Mouse (Mus musculus) myocyte (in vitro differentiated cells): Measurements from ENCODE around the gene Cib4.

Source experiments
- CEBPB ChIP-seq: IDR thresholded peaks from 2 replicates; pipeline ENCODE4 v1.6.1; 2011; ENCODE audit warnings: mild to moderate bottlenecking, moderate library complexity; ENCODE audit not compliant: poor library complexity, insufficient read depth, severe bottlenecking
- E2F4 ChIP-seq: IDR thresholded peaks from one replicate; pipeline ENCODE4 v1.6.1; 2011; ENCODE audit warnings: mild to moderate bottlenecking, control low read depth, moderate library complexity; ENCODE audit not compliant: insufficient read depth
- MAX ChIP-seq: IDR thresholded peaks from one replicate; pipeline ENCODE4 v1.6.1; 2011; ENCODE audit warnings: low read depth, mild to moderate bottlenecking, control low read depth
- MYOD1 ChIP-seq, 3 experiments: IDR thresholded peaks; one replicate each; pipeline ENCODE4 v1.6.1; 2011; ENCODE audit warnings: control low read depth in 2 of 3, low read depth in 2 of 3, mild to moderate bottlenecking in 2 of 3, moderate library complexity in 1 of 3; ENCODE audit not compliant: insufficient read length in 2 of 3, control insufficient read depth in 1 of 3
- POLR2A ChIP-seq: IDR thresholded peaks from one replicate; pipeline ENCODE4 v1.6.1; 2011; ENCODE audit warnings: low read depth, mild to moderate bottlenecking, control low read depth, moderate library complexity; ENCODE audit not compliant: insufficient read length
- POLR2AphosphoS2 ChIP-seq: IDR thresholded peaks from one replicate; pipeline ENCODE4 v1.6.1; 2011; ENCODE audit warnings: low read depth, control low read depth; ENCODE audit not compliant: insufficient read length
- SRF ChIP-seq: IDR thresholded peaks from one replicate; pipeline ENCODE4 v1.6.1; 2011; ENCODE audit warnings: low read depth; ENCODE audit not compliant: control insufficient read depth, insufficient read length
- TCF12 ChIP-seq: IDR thresholded peaks from one replicate; pipeline ENCODE4 v1.6.1; 2011; ENCODE audit warnings: mild to moderate bottlenecking, control low read depth; ENCODE audit not compliant: poor library complexity, insufficient read depth, severe bottlenecking
- USF1 ChIP-seq: IDR thresholded peaks from one replicate; pipeline ENCODE4 v1.6.1; 2011; ENCODE audit warnings: low read depth, mild to moderate bottlenecking, control low read depth, moderate library complexity

DNA sequence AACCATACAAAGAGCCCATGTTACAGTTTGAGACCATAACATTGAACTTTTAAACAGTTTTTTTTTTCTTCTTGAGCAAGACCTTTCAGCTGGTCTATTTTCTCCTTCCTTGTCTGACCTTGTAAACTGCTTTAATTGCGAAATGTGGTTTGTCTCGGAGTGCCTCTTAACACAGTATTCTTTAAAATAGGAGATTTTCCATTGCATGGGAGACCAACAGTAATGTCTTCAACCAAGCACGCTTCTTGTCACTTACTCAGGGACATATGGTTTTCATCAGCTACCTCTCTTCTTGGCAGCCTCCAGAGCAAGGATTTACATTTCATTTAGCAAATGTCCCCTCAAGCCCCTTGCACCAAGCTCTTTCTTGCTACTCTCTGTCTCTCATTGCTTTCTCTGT, 10.6 kb upstream of the Cib4 start:
- no peak for TF ChIP-seq POLR2AphosphoS2
- TF ChIP-seq MYOD1 (IDR thresholded peaks at IDR 0.05; ENCODE audit: control insufficient read depth in 1 of 3, insufficient read length in 2 of 3, low read depth in 2 of 3): no peak
- no peak for TF ChIP-seq POLR2A
- no peak for TF ChIP-seq E2F4
- TF ChIP-seq MAX: no peak
- no peak for TF ChIP-seq TCF12
- TF ChIP-seq CEBPB: no peak
- no peak for TF ChIP-seq SRF
- TF ChIP-seq USF1: no peak
